Mouse (Mus musculus): ENCODE measurements around the gene S100a11.

DNA sequence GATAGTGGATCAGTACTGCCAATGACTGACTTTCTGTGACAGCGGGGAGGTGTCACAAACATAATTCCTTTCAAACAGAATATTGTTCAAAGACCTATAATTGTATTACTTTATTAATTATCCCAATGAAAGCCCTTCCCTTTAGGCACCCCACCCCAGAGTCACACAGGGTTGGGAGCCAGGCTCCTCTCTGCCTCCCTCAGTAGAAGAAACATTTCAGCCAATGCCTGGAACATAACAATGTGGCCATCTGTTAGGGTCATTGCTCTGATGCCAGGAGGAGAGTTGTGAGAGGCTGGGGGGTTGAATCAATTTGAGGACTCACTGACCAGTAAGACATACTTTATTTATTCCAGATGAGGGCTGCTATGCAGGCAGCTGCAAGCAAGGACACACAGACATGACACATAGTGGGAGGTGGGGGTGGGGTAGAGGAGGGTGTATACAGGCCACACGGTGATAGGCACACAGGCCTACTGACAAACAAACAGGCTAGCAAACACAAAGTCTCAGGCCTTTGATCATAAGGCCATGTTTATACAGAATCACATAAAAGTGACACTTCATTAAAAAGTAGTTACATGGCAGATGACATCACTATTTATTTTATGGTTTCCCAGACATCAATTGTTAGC is 38.2 kb upstream of the S100a11 start:
- TF ChIP-seq UBTF (IDR thresholded peaks at IDR 0.05; ENCODE audit: borderline replicate concordance, insufficient read depth, low read depth, low read length) (no peak), TCF12 (IDR thresholded peaks at IDR 0.05; ENCODE audit: low read depth, low read length) (no peak), ETS1 (IDR thresholded peaks at IDR 0.05; ENCODE audit: low read depth, low read length) (no peak), ZMIZ1 (IDR thresholded peaks at IDR 0.05; ENCODE audit: low read depth, low read length) (no peak)

All from MEL (cell line).